Mouse (Mus musculus) cerebellum, adult 2 months (tissue): ENCODE measurements around the gene Phf2. TPM values are rescaled to one million over a fixed set of nuclear protein-coding genes. Genes with fewer than 3 reads are reported as not detected.

Experiments used
- DNase-seq, 2 experiments: peaks; one replicate each; pipeline ENCODE4 v3.0.0; 2021
- H3K27ac ChIP-seq: fragments of 200-500 bp; 2 replicates; pipeline ENCODE4 v1.5.1; 2012; ENCODE audit warnings: low read length, control low read depth, inconsistent platforms; ENCODE audit not compliant: insufficient read depth
- H3K27me3 ChIP-seq: fragments of 200-500 bp; 2 replicates; pipeline ENCODE4 v1.6.1; 2012; ENCODE audit warnings: inconsistent platforms, mild to moderate bottlenecking, low read length, moderate library complexity; ENCODE audit not compliant: control insufficient read depth, insufficient read depth
- H3K4me1 ChIP-seq: fragments of 200-500 bp; 2 replicates; pipeline ENCODE4 v1.6.1; 2011; ENCODE audit warnings: low read length; ENCODE audit not compliant: control insufficient read depth, insufficient read depth
- H3K4me3 ChIP-seq: fragments of 200-500 bp; replicated peaks from 2 replicates; pipeline ENCODE3; 2011; ENCODE audit warnings: mild to moderate bottlenecking, low read depth, low read length, control low read depth; ENCODE audit not compliant: insufficient read depth
- CTCF ChIP-seq: fragments of 200-500 bp; IDR thresholded peaks from 2 replicates; pipeline ENCODE4 v1.5.1; 2011; ENCODE audit warnings: low read depth, mild to moderate bottlenecking, control low read depth, low read length, moderate library complexity, borderline replicate concordance; ENCODE audit not compliant: insufficient read depth
- POLR2A ChIP-seq: fragments of 200-500 bp; IDR thresholded peaks from 2 replicates; pipeline ENCODE4 v1.6.1; 2011; ENCODE audit warnings: low read length, control low read depth, borderline replicate concordance; ENCODE audit not compliant: insufficient read depth
- WGBS: fragments of 180-500 bp; shearing (Covaris S2); methylation state at CpG from one replicate; pipeline ENCODE4 v1.1.7; 2018; 5-methylcytosine and 5-hydroxymethylcytosine counted together
- polyA plus RNA-seq: library from polyadenylated mRNA; depleted of rRNA; stranded (reverse); fragments of >200 nt; gene quantifications from 2 replicates; pipeline ENCODE4 v1.2.3, GENCODE M21; 2012; rRNA removed

Phf2 gene
- polyA plus RNA-seq, 1 experiment: 25.9 TPM

GRCm38 (mm10) chr13:48778138-48778537, 92.8 kb downstream of the Phf2 start:
- no peak for TF ChIP-seq POLR2A
- H3K27ac ChIP-seq: no peak overlapping the region
- no peaks in the 10 kb centered on the region for H3K4me1 ChIP-seq
- 81% methylated on average over 4 of the region's 4 CpGs for WGBS
- no peak for DNase-seq
- H3K27me3 ChIP-seq: no peaks in the 10 kb centered on the region
- no peak overlapping the region for H3K4me3 ChIP-seq

GRCm38 (mm10) chr13:48774506-48774905, 96.4 kb downstream of the Phf2 start:
- H3K27me3 ChIP-seq: no peaks in the 10 kb centered on the region
- no peak overlapping the region for H3K4me3 ChIP-seq
- no peak overlapping the region for H3K27ac ChIP-seq
- no peaks in the 10 kb centered on the region for H3K4me1 ChIP-seq
- 68% methylated on average over 7 of the region's 7 CpGs for WGBS
- no peak for TF ChIP-seq CTCF
- TF ChIP-seq POLR2A: no peak
- DNase-seq: no peak

GRCm38 (mm10) chr13:48768109-48768508, 102.8 kb downstream of the Phf2 start:
- no peaks in the 10 kb centered on the region for H3K4me1 ChIP-seq
- no peak overlapping the region for H3K27ac ChIP-seq
- DNase-seq: no peak
- WGBS: 27% methylated on average over 11 of the region's 11 CpGs
- no peak overlapping the region for H3K4me3 ChIP-seq
- no peaks in the 10 kb centered on the region for H3K27me3 ChIP-seq
- TF ChIP-seq POLR2A (no peak), CTCF (no peak)

DNA sequence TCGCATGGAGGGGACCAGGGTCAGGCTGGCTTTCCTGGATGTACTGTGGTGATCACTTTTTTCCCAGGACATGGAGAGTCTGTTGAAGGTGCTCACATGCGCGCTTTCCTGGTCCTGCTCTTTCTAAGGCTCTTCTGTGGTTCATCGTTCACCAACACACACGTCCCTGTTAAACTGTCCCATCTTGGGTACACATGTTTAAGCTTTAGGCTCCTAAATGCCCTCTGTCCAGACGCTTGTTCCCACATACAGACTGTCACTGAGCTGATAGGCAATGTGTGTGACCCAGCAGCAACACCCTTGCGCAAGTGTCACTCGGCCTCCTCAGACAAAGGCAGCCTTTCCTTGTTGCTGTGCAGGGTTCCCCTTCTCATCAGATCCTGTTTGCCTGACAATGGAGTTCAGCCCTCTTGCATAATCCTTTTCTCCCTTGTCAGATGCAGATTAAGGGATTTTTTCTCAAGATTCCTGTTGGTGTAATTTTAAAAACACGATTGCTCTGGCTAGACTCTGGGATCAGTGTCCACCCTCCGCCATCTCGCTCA, 107.1 kb downstream of the Phf2 start:
- no peak overlapping the region for H3K27ac ChIP-seq
- 60% methylated on average over 11 of the region's 11 CpGs for WGBS
- TF ChIP-seq CTCF: no peak
- TF ChIP-seq POLR2A: no peak

GRCm38 (mm10) chr13:48760855-48761436, 110.0 kb downstream of the Phf2 start:
- H3K4me3 ChIP-seq: no peak overlapping the region
- H3K27me3 ChIP-seq: no peaks in the 10 kb centered on the region
- H3K27ac ChIP-seq: no peak overlapping the region
- TF ChIP-seq POLR2A (no peak), CTCF (no peak)
- WGBS: 73% methylated on average over 8 of the region's 8 CpGs
- H3K4me1 ChIP-seq: no peaks in the 10 kb centered on the region
- DNase-seq: no peak

More for the DNA sequence above, 107.1 kb downstream of the Phf2 start:
- H3K4me3 ChIP-seq: no peak overlapping the region
- DNase-seq: no peak
- H3K4me1 ChIP-seq: no peaks in the 10 kb centered on the region
- no peaks in the 10 kb centered on the region for H3K27me3 ChIP-seq

DNA sequence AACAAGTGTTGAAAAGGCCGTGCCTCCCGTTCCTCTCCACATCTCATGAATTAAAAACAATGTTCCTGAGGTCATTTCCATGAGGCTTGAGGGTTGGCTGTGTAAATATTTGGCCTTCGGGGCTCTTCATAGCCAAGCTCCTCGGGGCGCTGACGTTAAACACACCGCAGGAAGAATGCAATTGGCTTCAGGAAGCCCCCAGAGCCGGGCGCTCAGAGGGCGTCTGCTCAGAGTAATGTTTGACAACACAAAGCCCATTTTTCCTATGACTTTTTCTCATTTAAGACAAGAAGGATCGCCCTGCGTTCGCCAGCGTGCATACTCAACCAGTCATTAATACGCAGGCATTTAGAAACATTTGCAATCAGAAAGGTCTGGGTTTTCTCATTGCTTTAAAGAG, 114.2 kb downstream of the Phf2 start:
- TF ChIP-seq POLR2A (no peak), CTCF (no peak)
- Histone ChIP-seq H3K4me1 (no peaks in the 10 kb centered on the region), H3K27ac (no peak overlapping the region), H3K27me3 (no peaks in the 10 kb centered on the region; the same call in 1 of the 2 replicates), H3K4me3 (no peak overlapping the region)
- 67% methylated on average over 15 of the region's 15 CpGs for WGBS
- no peak for DNase-seq

Other genes starting within 250 kb of the Phf2 start
- gene Ptpdc1, start 245.5 kb downstream of the Phf2 start, polyA plus RNA-seq: 21.8 and 23.1 TPM in 2 replicates
- not detected in 2 replicates for gene Barx1, start 208.1 kb downstream of the Phf2 start, polyA plus RNA-seq
- 64.4 and 69.2 TPM in 2 replicates for gene Fam120a, start 96.9 kb upstream of the Phf2 start, polyA plus RNA-seq